Mouse (Mus musculus): ENCODE measurements around the gene Vps18. TPM values are rescaled to one million over a fixed set of nuclear protein-coding genes. Genes with fewer than 3 reads are reported as not detected.

The Vps18 gene
- total RNA-seq, 4 experiments from 2014 or later: 42.9 to 47.2 (median 45.5) TPM

DNA sequence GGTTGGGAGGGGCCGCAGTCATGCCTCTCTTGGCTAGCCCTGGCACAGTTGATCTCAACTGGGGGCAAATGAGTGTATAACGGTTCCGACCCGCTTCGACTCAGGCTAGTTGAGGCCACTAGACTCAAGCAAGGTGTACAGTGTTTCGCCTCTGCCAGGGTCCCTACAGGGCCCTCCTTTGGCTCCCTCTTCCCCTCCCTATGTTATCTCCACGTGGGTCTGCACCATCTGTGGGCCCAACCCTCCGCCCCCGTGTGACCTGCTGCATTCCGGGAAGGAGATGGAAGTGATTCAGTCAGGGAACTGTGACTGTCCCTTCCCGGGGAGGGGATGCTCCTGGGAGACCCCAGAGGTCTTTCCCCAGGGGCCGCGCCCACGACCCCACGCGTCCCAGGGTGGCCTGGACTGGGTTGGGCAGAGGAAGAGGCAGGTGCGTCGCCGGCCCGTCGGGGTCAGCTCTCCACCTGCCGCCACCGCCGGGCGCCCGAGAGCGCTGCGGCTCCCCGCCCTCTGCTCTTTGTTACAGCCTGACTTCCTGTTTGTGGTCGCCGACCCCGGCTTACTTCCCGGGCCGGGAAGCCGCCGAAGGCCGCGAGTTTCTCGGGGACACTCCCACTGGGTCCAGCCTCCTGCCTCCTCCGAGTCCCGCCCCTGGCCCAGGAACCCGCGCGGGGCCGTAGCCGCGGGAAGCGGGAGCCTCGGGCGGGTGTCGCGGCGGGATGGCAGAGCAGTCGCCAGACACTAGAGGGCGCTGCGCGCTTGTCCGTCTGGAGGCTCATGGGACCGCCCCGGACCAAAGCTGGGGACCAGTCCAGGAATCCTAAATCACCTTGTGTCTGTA lies 49.1 kb downstream of the Vps18 start:
- DNase-seq (ENCODE audit: low spot score in 2 of 2): peak; percentile 53 to 76

DNA sequence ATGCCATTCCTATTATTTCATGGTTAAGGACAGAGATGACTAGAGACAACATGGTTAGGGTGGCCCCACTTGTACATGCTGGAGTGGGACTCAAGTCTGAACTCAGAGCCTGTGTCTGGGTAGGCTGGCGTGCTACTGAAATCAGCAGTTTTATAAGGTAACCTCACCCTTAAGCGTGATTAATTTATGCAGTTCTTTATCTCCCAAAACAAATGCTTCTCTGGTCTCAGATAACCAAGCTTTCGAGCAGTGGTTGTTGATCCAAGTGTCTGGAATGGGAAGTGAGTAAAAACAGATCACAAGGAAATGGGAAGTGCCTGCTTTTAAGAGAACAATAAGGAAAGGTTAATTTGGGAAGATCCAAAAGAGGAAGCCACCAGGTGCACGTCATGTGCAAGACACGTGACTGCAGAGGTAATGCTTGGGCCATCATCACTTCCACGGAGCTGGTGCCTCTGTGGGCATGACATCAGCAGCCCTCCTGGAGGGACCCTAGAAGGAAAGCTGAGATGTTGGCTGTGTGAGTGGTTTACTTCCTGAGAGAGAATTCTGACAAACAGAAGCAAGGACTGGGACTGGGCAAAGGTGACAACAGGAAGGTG lies 56.1 kb downstream of the Vps18 start:
- no peak for DNase-seq (ENCODE audit: low spot score in 2 of 2)

Other genes starting within 250 kb of the Vps18 start
- gene Knl1, start 241.6 kb upstream of the Vps18 start, total RNA-seq (2022): under 1 TPM in 3 of 4 experiments, not detected in 1; 0.14 to 0.48 (median 0.29) TPM
- 1 to 10 TPM in 1 of 4 experiments, under 1 TPM in 3; 0.71 to 2.1 (median 0.84) TPM for gene Rad51, start 175.9 kb upstream of the Vps18 start, total RNA-seq (2022)
- 10 to 100 TPM; 49.4 to 59.7 (median 52.5) TPM for gene Rmdn3, start 131.7 kb upstream of the Vps18 start, total RNA-seq (2022)
- gene Gchfr, start 121.0 kb upstream of the Vps18 start, total RNA-seq (2022): under 1 TPM in 1 of 4 experiments, not detected in 3; 0.57 TPM
- not detected for gene Gm14137, start 114.2 kb upstream of the Vps18 start, total RNA-seq (2022)
- 10 to 100 TPM; 35.8 to 41.5 (median 38.8) TPM for gene Zfyve19, start 80.1 kb upstream of the Vps18 start, total RNA-seq (2022)
- gene Dnajc17, start 79.9 kb upstream of the Vps18 start, total RNA-seq (2022): 10 to 100 TPM; 17.9 to 22.6 (median 19.9) TPM
- not detected for gene Ppp1r14d, start 58.8 kb upstream of the Vps18 start, total RNA-seq (2022)
- 1 to 10 TPM; 2.2 to 5.6 (median 2.9) TPM for gene Spint1, start 51.4 kb upstream of the Vps18 start, total RNA-seq (2022)
- 1 to 10 TPM; 8.5 to 10.0 (median 9.7) TPM for gene Rhov, start 17.5 kb upstream of the Vps18 start, total RNA-seq (2022)
- 1 to 10 TPM; 2.1 to 3.7 (median 3.2) TPM for gene Dll4, start 37.0 kb downstream of the Vps18 start, total RNA-seq (2022)
- gene Chac1, start 62.5 kb downstream of the Vps18 start, total RNA-seq (2022): 1 to 10 TPM; 5.1 to 6.4 (median 6.4) TPM
- gene Ino80, start 188.9 kb downstream of the Vps18 start, total RNA-seq (2022): 10 to 100 TPM; 20.0 to 22.2 (median 20.8) TPM

Measured in layer of hippocampus, adult 8-10 months (tissue).